Mouse (Mus musculus) cerebellum, postnatal 36 days (tissue): ENCODE results near the gene Gfra1.
A peak's percentile ranks its signal among the peaks of the same experiment; 100 is the strongest.

ENCODE experiments used
- DNase-seq, 2 experiments: peaks; one replicate each; pipeline ENCODE4 v3.0.0; 2021 to 2022; ENCODE audit warnings: mixed read lengths in 2 of 2

Gene Gfra1

GRCm38 (mm10) chr19:58244148-58244547 lies 211.6 kb downstream of the Gfra1 start:
- no peak for DNase-seq

GRCm38 (mm10) chr19:58243604-58244003 lies 212.1 kb downstream of the Gfra1 start:
- DNase-seq = no peak

GRCm38 (mm10) chr19:58238325-58238724 lies 217.4 kb downstream of the Gfra1 start:
- no peak for DNase-seq

GRCm38 (mm10) chr19:58227725-58228124 lies 228.0 kb downstream of the Gfra1 start:
- no peak for DNase-seq

GRCm38 (mm10) chr19:58226882-58227281 lies 228.8 kb downstream of the Gfra1 start:
- no peak for DNase-seq

- no peak for DNase-seq
Measured at GRCm38 (mm10) chr19:58220061-58220831, 235.5 kb downstream of the Gfra1 start.

- no peak for DNase-seq
Measured at GRCm38 (mm10) chr19:58217591-58217990, 238.1 kb downstream of the Gfra1 start.

- DNase-seq = peak; percentile 34 to 44
Measured at GRCm38 (mm10) chr19:58206496-58207044, 249.1 kb downstream of the Gfra1 start.

- no peak for DNase-seq
Measured at GRCm38 (mm10) chr19:58205470-58205869, 250.2 kb downstream of the Gfra1 start.

GRCm38 (mm10) chr19:58202627-58203026 lies 253.1 kb downstream of the Gfra1 start:
- no peak for DNase-seq

GRCm38 (mm10) chr19:58199679-58200078 lies 256.0 kb downstream of the Gfra1 start:
- DNase-seq = no peak

- DNase-seq = no peak
Measured at GRCm38 (mm10) chr19:58193733-58194456, 261.8 kb downstream of the Gfra1 start.

GRCm38 (mm10) chr19:58190947-58191346 lies 264.8 kb downstream of the Gfra1 start:
- no peak for DNase-seq

GRCm38 (mm10) chr19:58186558-58186957 lies 269.2 kb downstream of the Gfra1 start:
- peak; percentile 12 to 25 for DNase-seq
